ENCODE assay signal across 16 mouse cellular contexts in genomic region chr5:92915421-92915820, GRCm38 (mm10).
DNase-seq lines count a peak whose midpoint lies in the region; ATAC-seq lines count a peak whose summit lies in the region.
"Had no signal": no experiment of that assay in that cellular context is flagged by ENCODE, and none has a peak within 500 bp of the region (broad histone marks: within the 10 kb centered on the region; RNA-seq: fewer than 3 reads in every experiment).

No protein-coding gene starts in this region.

- H3K36me3 ChIP-seq in heart, embryonic 13.5 days, result peaks cover 22% of the 10 kb centered on the region
- H3K36me3 ChIP-seq in midbrain, embryonic 14.5 days (ENCODE audit: control insufficient read depth, insufficient read depth, low read length), result no peaks in the 10 kb centered on the region
- H3K36me3 ChIP-seq in midbrain, embryonic 15.5 days (replicated peaks), result no peaks in the 10 kb centered on the region
- H3K36me3 ChIP-seq in embryonic facial prominence, embryonic 10.5 days (replicated peaks), result peaks cover 21% of the 10 kb centered on the region
- H3K36me3 ChIP-seq: liver, embryonic 15.5 days had no signal

- H3K4me3 ChIP-seq in heart, embryonic 13.5 days, result no peak overlapping the region
- no peak overlapping the region for H3K4me3 ChIP-seq in midbrain, embryonic 14.5 days (replicated peaks; ENCODE audit: low read depth, low read length)
- no peak overlapping the region for H3K4me3 ChIP-seq in midbrain, embryonic 15.5 days
- H3K4me3 ChIP-seq in embryonic facial prominence, embryonic 10.5 days, result no peak overlapping the region
- H3K4me3 ChIP-seq: erythroblast, embryonic 14.5 days; gastrocnemius, adult 2 months; liver, embryonic 15.5 days had no signal

- peaks cover 71% of the 10 kb centered on the region for H3K4me1 ChIP-seq in heart, embryonic 13.5 days
- H3K4me1 ChIP-seq in midbrain, embryonic 14.5 days (ENCODE audit: control insufficient read depth, insufficient read depth, low read length), result peaks cover 27% of the 10 kb centered on the region
- H3K4me1 ChIP-seq in midbrain, embryonic 15.5 days, result peaks cover 29% of the 10 kb centered on the region
- peaks cover 45% of the 10 kb centered on the region for H3K4me1 ChIP-seq in embryonic facial prominence, embryonic 10.5 days
- H3K4me1 ChIP-seq: liver, embryonic 15.5 days had no signal

- no peak for DNase-seq in heart, postnatal 25 days (ENCODE audit: low spot score)
- DNase-seq in midbrain, embryonic 14.5 days, result peak; percentile 60
- DNase-seq in embryonic facial prominence, embryonic 10.5 days (ENCODE audit: low spot score), result peak; percentile 74
- no peak for DNase-seq in left cerebral cortex, postnatal 25 days (ENCODE audit: low spot score in 2 of 2)
- no peak for DNase-seq in gastrocnemius, adult 18-20 months (ENCODE audit: low spot score)
- DNase-seq: adrenal gland, postnatal 36 days; gastrocnemius, adult 2 months; layer of hippocampus, adult 9-11 months; lung, postnatal 14 days had no signal

- H3K27ac ChIP-seq in heart, embryonic 13.5 days (replicated peaks), result peak overlapping the region; percentile 58
- H3K27ac ChIP-seq in midbrain, embryonic 14.5 days (replicated peaks; ENCODE audit: low read depth, low read length), result no peak overlapping the region
- H3K27ac ChIP-seq in midbrain, embryonic 15.5 days, result no peak overlapping the region
- H3K27ac ChIP-seq in embryonic facial prominence, embryonic 10.5 days (replicated peaks), result peak overlapping the region; percentile 78
- H3K27ac ChIP-seq: gastrocnemius, adult 2 months; kidney, postnatal 0 days; liver, embryonic 15.5 days had no signal

- no peak for ATAC-seq in heart, embryonic 13.5 days (ENCODE audit: extremely low read depth, insufficient number of reproducible peaks, low FRiP score, low TSS enrichment)
- ATAC-seq in midbrain, embryonic 14.5 days (ENCODE audit: low FRiP score, low TSS enrichment), result no peak
- no peak; the same call in 1 of the 2 replicates for ATAC-seq in midbrain, embryonic 15.5 days (replicated peaks)
- ATAC-seq: activated CD4-positive, CD25-positive, alpha-beta regulatory T cell, adult 4 months; inflammation-experienced regulatory T-cells, adult 6 months had no signal

- peak overlapping the region; percentile 50 for H3K9ac ChIP-seq in heart, embryonic 13.5 days
- H3K9ac ChIP-seq in midbrain, embryonic 14.5 days (replicated peaks; ENCODE audit: low read length), result no peak overlapping the region
- H3K9ac ChIP-seq in midbrain, embryonic 15.5 days, result no peak overlapping the region
- H3K9ac ChIP-seq: liver, embryonic 15.5 days had no signal

- 29% methylated on average over 10 of the region's 10 CpGs for WGBS in heart, embryonic 13.5 days
- 25% methylated on average over 10 of the region's 10 CpGs for WGBS in midbrain, embryonic 14.5 days
- WGBS in midbrain, embryonic 15.5 days, result 25% methylated on average over 10 of the region's 10 CpGs
- 18% methylated on average over 10 of the region's 10 CpGs for WGBS in embryonic facial prominence, embryonic 10.5 days

- no peak overlapping the region for H3K4me2 ChIP-seq in heart, embryonic 13.5 days
- H3K4me2 ChIP-seq in midbrain, embryonic 14.5 days (ENCODE audit: low read length), result no peak overlapping the region
- no peak overlapping the region for H3K4me2 ChIP-seq in midbrain, embryonic 15.5 days
- H3K4me2 ChIP-seq: liver, embryonic 15.5 days had no signal

- no peaks in the 10 kb centered on the region for H3K27me3 ChIP-seq in heart, embryonic 13.5 days (replicated peaks)
- H3K27me3 ChIP-seq in midbrain, embryonic 14.5 days (ENCODE audit: control insufficient read depth, insufficient read depth, low read length), result no peaks in the 10 kb centered on the region
- H3K27me3 ChIP-seq in midbrain, embryonic 15.5 days (replicated peaks), result no peaks in the 10 kb centered on the region
- H3K27me3 ChIP-seq in embryonic facial prominence, embryonic 10.5 days (replicated peaks; ENCODE audit: low read depth, poor library complexity, severe bottlenecking), result no peaks in the 10 kb centered on the region
- H3K27me3 ChIP-seq: liver, embryonic 15.5 days had no signal

- intact Hi-C loops in heart, postnatal 25 days (cut with DNase I), result no loop called here
- intact Hi-C loops in left cerebral cortex, postnatal 25 days (cut with DNase I), result no loop called here

- no peaks in the 10 kb centered on the region for H3K9me3 ChIP-seq in heart, embryonic 13.5 days
- H3K9me3 ChIP-seq in midbrain, embryonic 14.5 days (ENCODE audit: control insufficient read depth, low read length), result no peaks in the 10 kb centered on the region
- H3K9me3 ChIP-seq in midbrain, embryonic 15.5 days, result no peaks in the 10 kb centered on the region
- H3K9me3 ChIP-seq in embryonic facial prominence, embryonic 10.5 days, result no peaks in the 10 kb centered on the region
- H3K9me3 ChIP-seq: liver, embryonic 15.5 days had no signal

Comparison
In these comparisons a context has a peak if more than half of its experiments do, and no peak if none do; other contexts are left out.
1. H3K27ac ChIP-seq: peak in heart, embryonic 13.5 days (single experiment) and embryonic facial prominence, embryonic 10.5 days (single experiment); none in midbrain, embryonic 14.5 days (single experiment) and midbrain, embryonic 15.5 days (single experiment).
2. DNase-seq: peak in midbrain, embryonic 14.5 days (single experiment) and embryonic facial prominence, embryonic 10.5 days (single experiment); none in heart, postnatal 25 days (single experiment), left cerebral cortex, postnatal 25 days (0 of 2) and gastrocnemius, adult 18-20 months (single experiment).